Comparison of ENCODE assay signal across 8 mouse cellular contexts in the genomic region with DNA sequence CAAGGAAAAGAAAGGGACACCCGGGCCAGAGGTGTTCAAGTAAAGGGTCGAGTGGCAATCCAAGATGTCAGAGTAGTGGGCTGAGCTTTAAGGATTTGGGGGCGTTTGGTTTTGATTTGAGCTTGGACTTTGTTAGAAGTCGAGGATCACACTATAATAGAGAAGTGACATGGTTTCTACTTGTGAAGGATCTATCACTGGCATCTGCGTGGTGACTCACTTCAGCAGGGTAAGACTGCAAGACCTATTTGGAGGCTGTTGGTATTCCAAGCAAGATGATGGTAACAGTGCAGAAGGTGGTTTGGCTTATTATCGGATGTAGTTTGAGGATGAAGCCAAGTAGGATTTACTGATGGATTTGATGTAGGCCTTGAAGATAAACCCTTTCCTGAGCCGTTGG. TPM values are rescaled to one million over a fixed set of nuclear protein-coding genes. Genes with fewer than 3 reads are reported as not detected.
DNase-seq lines count a peak whose midpoint lies in the region; ATAC-seq and TF ChIP-seq lines count a peak whose summit lies in the region.

No protein-coding gene starts in this region.

- no peaks in the 10 kb centered on the region for H3K9me3 ChIP-seq in hindbrain, postnatal 0 days (ENCODE audit: low read length)
- no peaks in the 10 kb centered on the region for H3K9me3 ChIP-seq in neural tube, embryonic 12.5 days

- H3K36me3 ChIP-seq in kidney, adult 2 months (ENCODE audit: control insufficient read depth, insufficient read depth, low read length), result no peaks in the 10 kb centered on the region
- peaks cover 10% of the 10 kb centered on the region for H3K36me3 ChIP-seq in hindbrain, postnatal 0 days (ENCODE audit: insufficient read depth, low read length)
- peaks cover 19% of the 10 kb centered on the region; the same call in 1 of the 2 replicates for H3K36me3 ChIP-seq in neural tube, embryonic 12.5 days

- no peak for DNase-seq in kidney, adult 2 months
- no peak for DNase-seq in kidney, adult 8-10 months
- no peak for DNase-seq in hindbrain, postnatal 0 days (ENCODE audit: low spot score)
- DNase-seq in embryo, embryonic 10 days (ENCODE audit: low spot score), result no peak
- DNase-seq in cerebellum, adult 9-10 months, result no peak

- H3K27me3 ChIP-seq in kidney, adult 2 months (replicated peaks; ENCODE audit: control insufficient read depth, insufficient read depth, low read length), result no peaks in the 10 kb centered on the region
- 0 out of 2 replicates have a peak, but pooled peaks cover 4% of the 10 kb centered on the region for H3K27me3 ChIP-seq in hindbrain, postnatal 0 days (ENCODE audit: insufficient read depth, low read length)
- no peaks in the 10 kb centered on the region; the same call in 1 of the 2 replicates for H3K27me3 ChIP-seq in neural tube, embryonic 12.5 days (replicated peaks)

- 47% methylated on average over 7 of the region's 7 CpGs for WGBS in kidney, adult 2 months
- WGBS in hindbrain, postnatal 0 days, result 48% methylated on average over 7 of the region's 7 CpGs
- WGBS in neural tube, embryonic 12.5 days, result 61% methylated on average over 7 of the region's 7 CpGs

- no peak for ATAC-seq in hindbrain, postnatal 0 days
- ATAC-seq in neural tube, embryonic 12.5 days (ENCODE audit: low FRiP score, low read depth), result no peak
- ATAC-seq in inflammation-experienced regulatory T-cells, adult 6 months, result no peak

- TF ChIP-seq CTCF in kidney, adult 2 months (conservative IDR thresholded peaks at IDR 0.05; ENCODE audit: insufficient read depth, insufficient read length, low read depth, low read length), result no peak
- no peak for TF ChIP-seq CTCF in hindbrain, postnatal 0 days (IDR thresholded peaks at IDR 0.05; ENCODE audit: low read depth)

- H3K9ac ChIP-seq in hindbrain, postnatal 0 days (replicated peaks; ENCODE audit: low read length), result peak overlapping the region; percentile 89; the same call in 1 of the 2 replicates
- H3K9ac ChIP-seq in neural tube, embryonic 12.5 days, result peak overlapping the region; percentile 92; the same call in 1 of the 2 replicates

- H3K4me1 ChIP-seq in kidney, adult 2 months (ENCODE audit: control insufficient read depth, insufficient read depth, low read length), result peaks cover 7% of the 10 kb centered on the region; the same call in 1 of the 2 replicates
- H3K4me1 ChIP-seq in brown adipose tissue, adult 24 weeks (ENCODE audit: control insufficient read depth, insufficient read depth, insufficient read length, low read length), result peaks cover 4% of the 10 kb centered on the region; the same call in 1 of the 2 replicates
- peaks cover 7% of the 10 kb centered on the region; the same call in 1 of the 2 replicates for H3K4me1 ChIP-seq in hindbrain, postnatal 0 days (ENCODE audit: insufficient read depth, low read length)
- peaks cover 10% of the 10 kb centered on the region for H3K4me1 ChIP-seq in neural tube, embryonic 12.5 days

- no peak for TF ChIP-seq POLR2A in kidney, adult 2 months (IDR thresholded peaks at IDR 0.05; ENCODE audit: low read depth, low read length)

- peak overlapping the region; percentile 77 for H3K4me2 ChIP-seq in hindbrain, postnatal 0 days (ENCODE audit: low read depth, low read length)
- H3K4me2 ChIP-seq in neural tube, embryonic 12.5 days (replicated peaks), result peak overlapping the region; percentile 66

- peak overlapping the region; percentile 95 for H3K4me3 ChIP-seq in kidney, adult 2 months (ENCODE audit: insufficient read depth, low read depth, low read length)
- peak overlapping the region; percentile 77 for H3K4me3 ChIP-seq in brown adipose tissue, adult 24 weeks (ENCODE audit: insufficient read depth, low read depth, low read length)
- H3K4me3 ChIP-seq in hindbrain, postnatal 0 days (ENCODE audit: low read length), result peak overlapping the region; percentile 84
- peak overlapping the region; percentile 89 for H3K4me3 ChIP-seq in neural tube, embryonic 12.5 days

- H3K27ac ChIP-seq in kidney, adult 2 months (ENCODE audit: insufficient read depth, low read depth, low read length), result no peak overlapping the region
- no peak overlapping the region for H3K27ac ChIP-seq in brown adipose tissue, adult 24 weeks (replicated peaks; ENCODE audit: low read depth, low read length)
- no peak overlapping the region for H3K27ac ChIP-seq in hindbrain, postnatal 0 days
- H3K27ac ChIP-seq in neural tube, embryonic 12.5 days, result no peak overlapping the region

RNA-seq across cellular contexts. Expression of a gene that starts 1.1 kb away (rescaled TPM):
- polyA plus RNA-seq in kidney, adult 2 months (2012; rRNA removed), result 16.9 and 33.1 TPM in 2 replicates
- polyA plus RNA-seq in brown adipose tissue, adult 24 weeks (2012; ENCODE audit: insufficient read depth, insufficient read length, missing spikeins), result 236 and 327 TPM in 2 replicates
- total RNA-seq in hindbrain, postnatal 0 days (2014; rRNA removed), result 8.3 and 8.7 TPM in 2 replicates
- 78.5 and 79.9 TPM in 2 replicates for polyA plus RNA-seq in hindbrain, postnatal 0 days (2015; fragmentation: Nextera tagmentation; extraction: Ambion mirVana)
- 70.5 and 71.4 TPM in 2 replicates for polyA plus RNA-seq in neural tube, embryonic 12.5 days (2016; fragmentation: Nextera tagmentation; extraction: Ambion mirVana)
- 10 to 100 TPM; 80.2 to 97.5 (median 83.9) TPM for polyA plus RNA-seq in inflammation-experienced regulatory T-cells, adult 6 months (2017; shearing (Covaris generic))

RNA-seq across cellular contexts. Expression of a gene that starts 11.2 kb away (rescaled TPM):
- polyA plus RNA-seq in kidney, adult 2 months (2012; rRNA removed), result 0.35 and 0.42 TPM in 2 replicates
- not detected in 2 replicates for polyA plus RNA-seq in brown adipose tissue, adult 24 weeks (2012; ENCODE audit: insufficient read depth, insufficient read length, missing spikeins)
- total RNA-seq in hindbrain, postnatal 0 days (2014; rRNA removed), result 0.50 TPM in 1 of 2 replicates, not detected in the other
- 0.48 TPM in 2 replicates for polyA plus RNA-seq in hindbrain, postnatal 0 days (2015; fragmentation: Nextera tagmentation; extraction: Ambion mirVana)
- 0.74 and 0.75 TPM in 2 replicates for polyA plus RNA-seq in neural tube, embryonic 12.5 days (2016; fragmentation: Nextera tagmentation; extraction: Ambion mirVana)
- polyA plus RNA-seq in inflammation-experienced regulatory T-cells, adult 6 months (2017; shearing (Covaris generic)), result under 1 TPM; 0.29 to 0.67 (median 0.34) TPM

RNA-seq across cellular contexts. Expression of a gene that starts 43.2 kb away (rescaled TPM):
- polyA plus RNA-seq in kidney, adult 2 months (2012; rRNA removed), result 15.6 and 17.2 TPM in 2 replicates
- not detected in 2 replicates for polyA plus RNA-seq in brown adipose tissue, adult 24 weeks (2012; ENCODE audit: insufficient read depth, insufficient read length, missing spikeins)
- total RNA-seq in hindbrain, postnatal 0 days (2014; rRNA removed), result 0.40 and 1.7 TPM in 2 replicates
- polyA plus RNA-seq in hindbrain, postnatal 0 days (2015; fragmentation: Nextera tagmentation; extraction: Ambion mirVana), result 1.4 and 2.0 TPM in 2 replicates
- polyA plus RNA-seq in neural tube, embryonic 12.5 days (2016; fragmentation: Nextera tagmentation; extraction: Ambion mirVana), result 0.18 and 0.51 TPM in 2 replicates
- polyA plus RNA-seq in inflammation-experienced regulatory T-cells, adult 6 months (2017; shearing (Covaris generic)), result under 1 TPM in 2 of 3 experiments, not detected in 1; 0.33 to 0.40 TPM

RNA-seq across cellular contexts. Expression of a gene that starts 47.5 kb away (rescaled TPM):
- 13.3 and 15.3 TPM in 2 replicates for polyA plus RNA-seq in kidney, adult 2 months (2012; rRNA removed)
- polyA plus RNA-seq in brown adipose tissue, adult 24 weeks (2012; ENCODE audit: insufficient read depth, insufficient read length, missing spikeins), result 6.2 and 11.4 TPM in 2 replicates
- 29.7 and 31.7 TPM in 2 replicates for total RNA-seq in hindbrain, postnatal 0 days (2014; rRNA removed)
- polyA plus RNA-seq in hindbrain, postnatal 0 days (2015; fragmentation: Nextera tagmentation; extraction: Ambion mirVana), result 5.4 and 5.7 TPM in 2 replicates
- polyA plus RNA-seq in neural tube, embryonic 12.5 days (2016; fragmentation: Nextera tagmentation; extraction: Ambion mirVana), result 6.9 and 8.4 TPM in 2 replicates
- 10 to 100 TPM; 10.5 to 22.9 (median 19.7) TPM for polyA plus RNA-seq in inflammation-experienced regulatory T-cells, adult 6 months (2017; shearing (Covaris generic))
